Mouse (Mus musculus) brain, adult 2 months (tissue): ENCODE results near the gene Fgf13.

Experiments used
- DNase-seq: peaks from one replicate; pipeline ENCODE4 v3.0.0; 2011; ENCODE audit warnings: low read depth, low spot score

The Fgf13 gene

GRCm38 (mm10) chrX:59567695-59568431, at the start of gene Fgf13:
Fgf13 (minus strand) TSS chrX:59568071.
- DNase-seq: peak; percentile 56

GRCm38 (mm10) chrX:59606535-59606934, 38.7 kb upstream of the Fgf13 start:
- peak; percentile 7 for DNase-seq

GRCm38 (mm10) chrX:59589050-59589449, 21.2 kb upstream of the Fgf13 start:
- peak; percentile 3 for DNase-seq

- no peak for DNase-seq
These were observed 17.8 kb upstream of the Fgf13 start for GRCm38 (mm10) chrX:59585508-59586186.

- no peak for DNase-seq
These were observed 16.2 kb upstream of the Fgf13 start for GRCm38 (mm10) chrX:59584034-59584433.

- peak; percentile 41 for DNase-seq
These were observed 811 bp downstream of the Fgf13 start for GRCm38 (mm10) chrX:59566826-59567694.

GRCm38 (mm10) chrX:59566017-59566679, 1.7 kb downstream of the Fgf13 start:
- peak; percentile 41 for DNase-seq

- no peak for DNase-seq
These were observed 19.9 kb downstream of the Fgf13 start for GRCm38 (mm10) chrX:59547931-59548330.

GRCm38 (mm10) chrX:59508273-59508672, 59.6 kb downstream of the Fgf13 start:
- no peak for DNase-seq

- no peak for DNase-seq
These were observed 74.5 kb downstream of the Fgf13 start for GRCm38 (mm10) chrX:59493388-59493787.

- no peak for DNase-seq
These were observed 82.4 kb downstream of the Fgf13 start for GRCm38 (mm10) chrX:59485426-59485825.

- DNase-seq: peak; percentile 21
These were observed 165.1 kb downstream of the Fgf13 start for GRCm38 (mm10) chrX:59402596-59403285.

GRCm38 (mm10) chrX:59290916-59291411, 276.9 kb downstream of the Fgf13 start:
- DNase-seq: peak; percentile 20

GRCm38 (mm10) chrX:59251576-59251975, 316.3 kb downstream of the Fgf13 start:
- DNase-seq: peak; percentile 67

- peak; percentile 19 for DNase-seq
These were observed 324.1 kb downstream of the Fgf13 start for GRCm38 (mm10) chrX:59243752-59244151.

GRCm38 (mm10) chrX:59243176-59243575, 324.7 kb downstream of the Fgf13 start:
- DNase-seq: no peak

- DNase-seq: peak; percentile 15
These were observed 326.5 kb downstream of the Fgf13 start for GRCm38 (mm10) chrX:59241460-59241747.

GRCm38 (mm10) chrX:59240683-59241459, 327.0 kb downstream of the Fgf13 start:
- DNase-seq: no peak

- DNase-seq: no peak
These were observed 347.2 kb downstream of the Fgf13 start for GRCm38 (mm10) chrX:59220675-59221074.

GRCm38 (mm10) chrX:59201146-59201545, 366.7 kb downstream of the Fgf13 start:
- no peak for DNase-seq
